Mouse (Mus musculus) liver, postnatal 0 days (tissue): ENCODE measurements around the gene Tnc.

Experiments
- CTCF ChIP-seq: sonication (generic); IDR thresholded peaks from 2 replicates; pipeline ENCODE4 v1.5.1; 2016; ENCODE audit warnings: antibody characterized with exemption, low read depth
- EP300 ChIP-seq: IDR thresholded peaks from 2 replicates; pipeline ENCODE4 v1.6.1; 2016; ENCODE audit warnings: antibody characterized with exemption, low read depth, mild to moderate bottlenecking

DNA sequence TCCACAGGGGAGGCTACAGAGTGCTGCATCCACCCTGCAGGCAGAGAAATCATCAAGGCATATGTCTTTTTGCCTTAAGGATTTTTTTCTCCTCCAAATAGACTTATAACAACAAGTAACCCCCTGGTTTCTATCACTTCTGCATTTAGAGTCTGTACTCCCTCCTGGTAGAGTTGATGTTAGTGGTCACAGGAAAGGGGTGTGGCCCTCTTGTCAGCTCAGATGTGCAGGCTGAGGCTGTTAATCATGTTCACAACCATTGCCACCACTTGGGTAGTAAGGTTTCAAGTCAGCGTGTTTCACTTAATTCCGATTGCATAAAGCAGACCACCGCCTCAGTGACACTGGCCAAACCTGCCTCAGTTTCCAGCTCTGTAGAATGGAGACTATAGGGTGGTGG, 103.9 kb downstream of the Tnc start:
- TF ChIP-seq CTCF: no peak
- TF ChIP-seq EP300: no peak
